Mouse (Mus musculus) right cerebral cortex, adult 2 months (tissue): ENCODE results near the gene Ift88.
"Not testable (repeated sequence)": the region's sequence is repeated elsewhere in the genome, so short reads cannot be mapped to it uniquely, and the experiment has no call there.

Experiments used
- DNase-seq, 2 experiments: peaks; one replicate each; pipeline ENCODE4 v3.0.0; 2021 to 2022; ENCODE audit warnings: low spot score in 2 of 2

Ift88 gene

GRCm38 (mm10) chr14:57452516-57452915 is 28.7 kb downstream of the Ift88 start:
- DNase-seq, result no peak

- peak in 1 of 2 experiments; percentile 16 for DNase-seq
Observed at GRCm38 (mm10) chr14:57459883-57460282, 36.0 kb downstream of the Ift88 start.

- DNase-seq, result not testable (repeated sequence)
Observed at GRCm38 (mm10) chr14:57460326-57460725, 36.5 kb downstream of the Ift88 start.

- no peak for DNase-seq
Observed at GRCm38 (mm10) chr14:57462871-57463270, 39.0 kb downstream of the Ift88 start.

- peak; percentile 72 to 82 for DNase-seq
Observed at GRCm38 (mm10) chr14:57475057-57475456, 51.2 kb downstream of the Ift88 start.

- no peak for DNase-seq
Observed at GRCm38 (mm10) chr14:57482262-57482661, 58.4 kb downstream of the Ift88 start.

- no peak for DNase-seq
Observed at GRCm38 (mm10) chr14:57484183-57484582, 60.3 kb downstream of the Ift88 start.

GRCm38 (mm10) chr14:57489696-57490095 is 65.8 kb downstream of the Ift88 start:
- DNase-seq, result no peak

- no peak for DNase-seq
Observed at GRCm38 (mm10) chr14:57493840-57494239, 70.0 kb downstream of the Ift88 start.

- DNase-seq, result no peak
Observed at GRCm38 (mm10) chr14:57503729-57504128, 79.9 kb downstream of the Ift88 start.

GRCm38 (mm10) chr14:57509554-57509953 is 85.7 kb downstream of the Ift88 start:
- DNase-seq, result no peak

GRCm38 (mm10) chr14:57515156-57515762 is 91.4 kb downstream of the Ift88 start:
- no peak for DNase-seq

GRCm38 (mm10) chr14:57517001-57517400 is 93.1 kb downstream of the Ift88 start:
- peak; percentile 47 to 56 for DNase-seq

- DNase-seq, result no peak
Observed at GRCm38 (mm10) chr14:57523762-57524161, 99.9 kb downstream of the Ift88 start.

GRCm38 (mm10) chr14:57524671-57525387 is 101.0 kb downstream of the Ift88 start, which contains the start of gene Il17d:
Gene Il17d, plus strand, starts transcription at chr14:57524777.
- no peak for DNase-seq

GRCm38 (mm10) chr14:57525388-57526049 is 101.7 kb downstream of the Ift88 start:
- peak; percentile 76 for DNase-seq

- DNase-seq, result no peak
Observed at GRCm38 (mm10) chr14:57526050-57526623, 102.3 kb downstream of the Ift88 start.

- no peak for DNase-seq
Observed at GRCm38 (mm10) chr14:57527122-57527521, 103.3 kb downstream of the Ift88 start.

- DNase-seq, result no peak
Observed at GRCm38 (mm10) chr14:57527598-57527997, 103.7 kb downstream of the Ift88 start.

GRCm38 (mm10) chr14:57529086-57529785 is 105.4 kb downstream of the Ift88 start:
- peak; percentile 71 to 73 for DNase-seq

- DNase-seq, result no peak
Observed at GRCm38 (mm10) chr14:57529786-57530515, 106.1 kb downstream of the Ift88 start.
